ENCODE assay signal across 8 mouse cellular contexts in the genomic region with DNA sequence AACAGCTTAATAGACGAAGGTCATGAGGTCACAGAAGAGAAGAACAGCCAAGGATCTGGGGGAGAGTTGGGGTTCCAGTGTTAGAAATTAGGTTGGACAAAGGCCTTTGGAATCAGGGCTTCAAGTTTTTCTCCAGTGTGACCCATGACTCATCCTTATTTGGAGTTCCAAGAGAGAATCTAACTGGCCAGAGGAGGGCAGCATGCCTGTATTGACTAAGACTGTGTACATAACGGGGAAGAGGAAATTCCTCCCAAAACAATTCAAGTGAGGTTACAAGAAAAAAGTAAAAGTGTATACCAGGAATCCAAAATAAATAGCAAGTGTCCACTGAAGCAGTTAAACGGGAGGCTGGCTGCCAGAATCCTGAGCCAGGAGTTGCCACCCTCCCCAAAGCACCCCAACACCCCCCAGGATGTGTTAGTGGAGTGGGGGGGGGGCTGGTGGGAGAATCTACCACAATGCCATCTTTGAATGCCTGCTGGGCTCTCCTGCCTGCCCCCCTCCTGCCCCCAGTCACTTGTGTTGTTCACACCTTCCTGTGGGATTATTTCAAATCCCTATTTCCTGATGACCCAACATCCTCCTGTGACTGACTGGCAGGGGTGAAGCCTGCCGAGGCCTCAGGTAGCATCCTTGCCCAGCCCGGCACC. TPM values are rescaled to one million over a fixed set of nuclear protein-coding genes. Genes with fewer than 3 reads are reported as not detected.
DNase-seq lines count a peak whose midpoint lies in the region; ATAC-seq and TF ChIP-seq lines count a peak whose summit lies in the region.

No protein-coding gene starts in this region.

- 38% methylated on average over 5 of the region's 5 CpGs for WGBS in intestine, postnatal 0 days
- 48% methylated on average over 5 of the region's 5 CpGs for WGBS in midbrain, embryonic 16.5 days

- H3K9me3 ChIP-seq in intestine, postnatal 0 days (ENCODE audit: control insufficient read depth): no peaks in the 10 kb centered on the region
- no peaks in the 10 kb centered on the region for H3K9me3 ChIP-seq in midbrain, embryonic 16.5 days (replicated peaks; ENCODE audit: control insufficient read depth, low read length, poor library complexity, severe bottlenecking)

- DNase-seq in right cerebral cortex, adult 18-20 months: peak; percentile 50
- DNase-seq in right cerebral cortex, postnatal 25 days: no peak
- DNase-seq in cerebellum, postnatal 25 days: peak; percentile 38 to 71
- peak; percentile 57 for DNase-seq in left cerebral cortex, postnatal 4 days
- peak; percentile 53 for DNase-seq in yolk sac, embryonic 10.5 days (ENCODE audit: low spot score)

- H3K9ac ChIP-seq in intestine, postnatal 0 days (ENCODE audit: low read depth, low read length): no peak overlapping the region
- no peak overlapping the region for H3K9ac ChIP-seq in midbrain, embryonic 16.5 days (ENCODE audit: low read depth, low read length)

- H3K4me2 ChIP-seq in intestine, postnatal 0 days (replicated peaks; ENCODE audit: low read depth): no peak overlapping the region
- no peak overlapping the region for H3K4me2 ChIP-seq in midbrain, embryonic 16.5 days (ENCODE audit: low read length)

- no peak overlapping the region for H3K4me3 ChIP-seq in intestine, postnatal 0 days (ENCODE audit: low read depth, low read length)
- H3K4me3 ChIP-seq in midbrain, embryonic 16.5 days (ENCODE audit: low read depth, low read length): no peak overlapping the region

- intact Hi-C loops in left cerebral cortex, postnatal 4 days (cut with DNase I): no loop called here

- ATAC-seq in granulocyte monocyte progenitor cell, adult 5-6 weeks (replicated peaks; ENCODE audit: poor library complexity, severe bottlenecking): peak; percentile 17; the same call in 1 of the 2 replicates
- no peak; the same call in 1 of the 2 replicates for ATAC-seq in intestine, postnatal 0 days
- ATAC-seq in midbrain, embryonic 16.5 days: peak; percentile 83

- H3K36me3 ChIP-seq in intestine, postnatal 0 days (ENCODE audit: control insufficient read depth, insufficient read depth): no peaks in the 10 kb centered on the region
- no peaks in the 10 kb centered on the region for H3K36me3 ChIP-seq in midbrain, embryonic 16.5 days (ENCODE audit: control insufficient read depth, insufficient read depth, low read length)

- H3K27ac ChIP-seq in intestine, postnatal 0 days (ENCODE audit: low read depth, low read length): no peak overlapping the region
- H3K27ac ChIP-seq in midbrain, embryonic 16.5 days (ENCODE audit: low read length): no peak overlapping the region

- H3K27me3 ChIP-seq in intestine, postnatal 0 days (replicated peaks; ENCODE audit: control insufficient read depth, insufficient read depth, low read length): no peaks in the 10 kb centered on the region
- no peaks in the 10 kb centered on the region; the same call in 1 of the 2 replicates for H3K27me3 ChIP-seq in midbrain, embryonic 16.5 days (ENCODE audit: control insufficient read depth, insufficient read depth, low read depth, low read length)

- peak; percentile 86 for TF ChIP-seq CTCF in intestine, postnatal 0 days (IDR thresholded peaks at IDR 0.05; ENCODE audit: low read depth)

- no peaks in the 10 kb centered on the region for H3K4me1 ChIP-seq in intestine, postnatal 0 days (replicated peaks; ENCODE audit: control insufficient read depth, insufficient read depth, low read length)
- no peaks in the 10 kb centered on the region for H3K4me1 ChIP-seq in midbrain, embryonic 16.5 days (ENCODE audit: control insufficient read depth, insufficient read depth, low read length)

RNA-seq across cellular contexts. Expression of a gene that starts 31.9 kb away (rescaled TPM):
- total RNA-seq in granulocyte monocyte progenitor cell, adult 5-6 weeks (2014; fragmentation: Nextera tagmentation): 34.6 and 38.1 TPM in 2 replicates
- total RNA-seq in granulocyte monocyte progenitor cell, adult 5-6 weeks (2017): 25.3 and 38.7 TPM in 2 replicates
- polyA plus RNA-seq in intestine, postnatal 0 days (2015; fragmentation: Nextera tagmentation; extraction: Ambion mirVana): 5.1 and 5.5 TPM in 2 replicates
- 10 to 100 TPM; 22.7 to 30.1 TPM for total RNA-seq in left cerebral cortex, postnatal 4 days (2021)
- 49.7 and 49.8 TPM in 2 replicates for polyA plus RNA-seq in midbrain, embryonic 16.5 days (2015; fragmentation: Nextera tagmentation; extraction: Ambion mirVana)
